Mouse (Mus musculus): Measurements from ENCODE around the gene Acot7.

The Acot7 gene

DNA sequence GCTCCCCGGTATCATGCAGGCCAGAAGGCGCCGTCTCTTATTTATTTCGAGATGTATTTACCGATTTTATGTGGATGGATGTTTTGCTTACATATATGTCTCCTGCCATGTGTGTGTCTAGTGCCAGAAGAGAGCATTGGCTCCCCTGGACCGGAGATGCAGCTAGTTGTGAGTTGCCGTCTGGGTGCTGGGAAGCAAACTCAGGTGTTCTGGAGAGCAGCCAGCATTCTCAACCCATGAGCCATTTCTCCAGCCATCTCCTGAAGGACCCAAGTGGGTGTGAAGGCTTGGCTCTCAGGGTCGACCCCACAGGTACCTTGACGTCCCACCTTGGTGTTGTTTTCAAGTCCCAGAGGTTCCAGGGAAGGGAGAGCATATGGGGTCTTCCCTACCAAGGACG lies 4.3 kb downstream of the Acot7 start:
- DNase-seq (ENCODE audit: low spot score): no peak

DNA sequence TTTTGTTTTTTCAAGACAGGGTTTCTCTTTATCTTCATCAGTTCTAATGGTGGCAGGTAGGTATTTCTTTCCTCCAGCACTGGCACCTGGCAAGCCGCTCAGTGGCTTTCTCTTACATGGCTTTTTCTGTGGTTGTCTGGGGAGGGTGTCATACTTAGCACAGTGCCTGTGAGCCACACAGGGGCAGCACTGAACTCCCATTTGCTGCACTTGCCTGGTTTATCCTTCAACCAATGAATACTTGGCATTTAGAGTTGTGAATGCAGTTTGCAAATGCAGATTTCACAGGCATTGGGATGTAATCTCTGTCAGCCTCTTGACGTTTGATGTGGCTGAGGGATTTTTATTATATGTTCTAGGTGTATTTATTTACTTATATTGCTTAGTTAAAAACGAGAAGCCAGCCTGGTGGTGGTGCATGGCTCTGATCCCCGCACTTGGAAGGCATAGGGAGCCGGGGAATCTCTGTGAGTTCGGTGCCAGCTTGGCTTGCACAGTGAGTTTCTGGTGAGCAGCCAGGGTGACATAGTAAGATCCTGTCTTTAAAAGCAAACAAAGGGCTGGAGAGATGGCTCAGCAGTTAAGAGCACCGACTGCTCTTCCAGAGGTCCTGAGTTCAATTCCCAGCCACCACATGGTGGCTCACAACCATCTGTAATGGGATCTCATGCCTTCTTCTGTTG lies 6.6 kb downstream of the Acot7 start:
- peak; percentile 43 for DNase-seq (ENCODE audit: low spot score)

DNA sequence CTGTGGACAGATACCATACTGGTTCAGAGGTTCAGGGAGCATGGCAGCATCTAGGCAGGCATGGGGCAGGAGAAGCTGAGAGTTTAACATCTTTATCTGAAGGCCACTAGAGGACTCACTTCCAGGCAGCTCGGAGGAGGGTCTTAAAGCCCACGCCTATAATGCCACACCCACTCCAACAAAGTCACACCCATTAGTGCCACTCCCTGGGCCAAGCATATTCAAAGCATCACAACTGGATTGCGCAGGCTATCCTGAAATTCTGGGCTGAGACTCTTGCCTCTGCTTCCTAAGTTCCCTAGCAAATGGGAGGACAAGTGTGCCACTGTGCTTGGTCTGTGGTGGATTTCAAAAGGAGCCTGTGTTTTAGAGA lies 7.2 kb downstream of the Acot7 start:
- no peak for DNase-seq (ENCODE audit: low spot score)

DNA sequence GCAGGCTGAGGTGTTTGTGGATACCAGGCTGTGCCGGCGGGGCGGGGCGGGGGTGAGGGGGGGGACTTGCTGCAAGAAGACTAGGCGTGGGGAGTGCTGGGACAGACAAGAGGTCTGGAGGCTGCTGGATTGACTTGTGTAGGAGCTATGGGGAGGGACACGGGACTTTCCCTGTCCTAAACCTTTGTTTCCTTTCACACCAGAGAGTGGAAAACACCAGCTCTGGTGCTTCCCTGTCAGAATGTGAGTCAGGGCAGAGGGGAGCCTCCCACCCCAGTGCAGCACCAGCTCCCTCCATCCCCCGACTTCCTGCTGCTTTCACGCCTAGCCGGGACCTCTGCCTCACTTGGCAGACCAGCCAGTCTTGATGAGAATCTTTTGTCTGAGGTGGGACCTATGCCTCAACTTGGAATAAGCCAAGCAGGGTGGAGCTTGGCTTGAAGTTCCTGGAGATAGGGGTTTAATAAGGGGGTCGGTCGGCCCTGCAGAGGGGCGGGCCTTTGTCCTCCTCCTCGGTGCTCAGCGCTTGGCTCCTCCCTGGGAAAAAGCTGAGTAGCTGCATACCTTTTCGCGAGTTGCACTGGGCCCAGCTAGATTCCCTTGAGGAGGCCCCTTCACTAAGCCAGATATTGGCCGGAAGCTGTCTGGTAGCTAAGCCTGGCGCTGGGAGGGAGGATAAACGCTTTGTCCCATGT lies 7.7 kb downstream of the Acot7 start:
- peak; percentile 48 for DNase-seq (ENCODE audit: low spot score)

DNA sequence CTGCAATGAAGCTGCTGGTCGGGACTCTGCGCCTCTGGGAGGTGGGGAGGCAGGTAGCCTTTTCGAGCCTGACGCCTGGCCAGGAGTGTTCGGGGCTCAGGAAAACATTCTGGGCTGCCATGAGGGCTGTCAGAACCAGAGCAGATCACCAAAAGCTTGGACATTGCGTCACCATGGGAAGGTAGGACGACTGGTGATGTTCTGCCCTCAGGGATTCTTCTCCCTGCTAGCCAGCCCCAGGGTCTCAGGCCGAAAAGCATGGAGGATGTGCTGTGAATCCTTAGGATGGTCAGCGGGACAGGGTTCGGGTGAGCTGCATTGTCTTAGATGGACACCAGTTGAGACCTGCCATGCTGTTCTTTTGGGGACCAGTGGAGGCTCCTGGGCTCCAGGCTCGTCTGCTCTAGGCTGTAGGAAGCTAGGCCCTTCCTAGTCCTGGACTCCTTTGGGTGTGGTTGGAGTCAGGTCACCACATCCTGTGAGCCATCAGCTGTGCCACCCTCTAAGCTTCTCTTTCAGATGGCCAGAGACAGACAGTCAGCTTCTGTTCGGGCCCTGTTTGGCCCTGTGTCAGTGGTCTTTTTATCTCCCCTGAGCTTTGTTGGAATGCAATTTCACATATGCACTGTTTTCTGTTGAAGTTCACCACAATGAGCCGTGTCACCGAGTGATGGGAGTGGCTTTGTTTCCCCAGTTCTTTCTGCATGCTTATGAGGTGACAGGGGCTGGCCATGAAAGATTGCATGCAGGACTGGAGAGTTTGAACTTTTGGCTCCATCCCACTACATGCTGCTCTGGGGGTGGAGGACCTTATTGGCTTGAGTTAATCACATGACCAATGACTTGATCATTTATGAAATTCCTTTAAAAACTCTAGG lies 8.5 kb downstream of the Acot7 start:
- DNase-seq (ENCODE audit: low spot score): no peak

DNA sequence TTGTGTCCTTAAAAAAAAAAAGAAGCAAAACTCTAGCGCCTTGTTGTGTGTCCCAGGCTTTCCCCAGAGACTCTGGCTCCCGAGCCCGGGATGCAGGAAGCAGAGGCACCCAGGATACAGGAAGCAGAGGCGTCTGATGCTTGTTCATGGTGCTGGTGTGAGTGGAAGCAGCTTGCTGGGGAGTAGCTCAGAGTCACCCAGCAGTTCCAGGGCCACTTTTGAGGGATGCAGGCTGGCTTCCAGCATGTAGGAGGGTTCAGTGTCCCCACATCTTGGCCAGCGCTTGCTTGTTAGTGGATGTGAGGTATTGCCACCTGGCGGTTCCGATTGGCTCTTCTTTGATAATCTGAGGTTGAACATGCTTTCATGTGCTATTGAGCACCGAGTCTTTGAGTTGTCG lies 9.2 kb downstream of the Acot7 start:
- no peak for DNase-seq (ENCODE audit: low spot score)

DNA sequence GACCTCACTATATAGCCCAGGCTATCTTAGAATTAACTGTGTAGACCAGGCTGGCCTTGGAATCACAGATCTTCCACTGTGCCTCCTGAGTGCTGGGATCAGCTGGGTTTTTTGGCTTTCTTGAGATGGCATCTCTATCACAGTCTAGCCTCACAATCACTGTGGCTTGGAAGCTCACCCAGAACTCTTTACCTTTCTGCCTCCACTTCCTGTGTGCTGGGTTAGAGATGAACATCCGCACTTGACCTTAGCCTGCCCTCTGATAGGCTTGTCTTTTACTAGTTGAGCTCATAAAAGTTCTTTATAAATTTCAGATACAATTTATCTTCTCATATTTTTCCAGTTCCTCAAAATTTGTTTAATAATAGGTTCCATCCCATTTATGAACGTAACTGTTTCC lies 10.7 kb downstream of the Acot7 start:
- DNase-seq (ENCODE audit: low spot score): peak; percentile 32

DNA sequence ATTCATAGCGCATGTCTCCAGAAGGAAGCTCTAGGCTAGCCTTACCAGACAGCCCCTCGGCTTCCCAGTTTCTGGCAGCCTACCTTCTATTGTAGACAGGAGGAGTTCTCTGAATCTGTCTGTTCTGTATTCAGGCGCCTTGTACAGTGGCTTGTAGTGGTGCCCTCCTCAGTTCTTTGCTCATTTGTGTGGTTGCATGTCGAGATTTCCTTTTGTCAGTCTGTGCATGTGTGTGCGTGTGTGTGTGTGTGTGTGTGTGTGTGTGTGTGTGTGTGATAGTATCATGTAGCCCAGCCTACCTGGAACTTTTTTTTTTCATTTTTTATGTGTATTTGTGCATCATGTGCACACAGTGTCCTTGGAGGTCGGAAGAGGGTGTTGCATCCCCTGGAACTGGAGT lies 11.1 kb downstream of the Acot7 start:
- peak; percentile 29 for DNase-seq (ENCODE audit: low spot score)

DNA sequence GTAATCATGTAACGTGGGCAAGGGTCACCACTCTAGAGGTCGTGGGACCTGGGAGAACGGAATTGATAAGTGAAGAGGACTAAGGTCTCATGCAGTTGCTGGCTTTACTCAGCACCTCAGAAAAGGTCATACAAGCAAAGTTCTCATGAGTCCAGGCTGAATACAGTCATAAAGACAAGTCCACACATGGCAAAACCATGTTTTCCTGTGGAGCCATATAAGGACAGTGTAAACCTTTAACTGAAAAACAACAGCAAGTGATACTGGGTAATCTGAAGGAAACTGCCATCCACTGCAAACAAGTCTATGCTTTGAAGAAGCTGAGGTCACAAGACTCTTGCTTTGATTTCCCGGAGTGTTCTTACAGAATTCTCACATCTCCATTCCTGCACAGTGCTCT lies 11.8 kb downstream of the Acot7 start:
- no peak for DNase-seq (ENCODE audit: low spot score)

DNA sequence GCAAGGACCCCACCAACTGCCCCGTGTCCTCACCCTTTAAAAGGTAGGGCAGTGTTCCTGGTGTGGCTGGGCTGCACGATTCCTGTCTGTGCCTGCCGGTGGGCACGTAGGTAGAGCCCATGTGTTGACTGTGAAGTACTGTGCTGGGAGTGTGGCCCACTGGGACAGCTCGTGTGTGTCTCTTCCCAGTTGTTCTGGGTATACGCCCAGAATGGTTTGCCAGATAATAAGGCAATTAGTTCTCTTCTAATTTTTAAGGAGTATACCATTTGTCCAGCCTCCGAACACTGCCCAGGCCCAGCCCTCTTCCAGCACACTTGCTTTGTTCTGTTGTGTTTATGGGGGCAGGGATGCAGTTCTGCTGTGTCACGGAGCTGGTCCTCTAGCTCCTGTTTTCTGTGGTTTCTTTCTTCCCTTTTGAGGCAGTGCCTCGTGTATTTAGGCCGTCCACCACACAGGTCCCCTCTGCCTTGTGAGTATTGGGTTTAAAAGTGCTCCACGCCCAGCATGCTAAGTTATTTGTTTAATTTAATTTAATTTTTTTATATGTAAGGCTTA lies 12.2 kb downstream of the Acot7 start:
- no peak for DNase-seq (ENCODE audit: low spot score)

DNA sequence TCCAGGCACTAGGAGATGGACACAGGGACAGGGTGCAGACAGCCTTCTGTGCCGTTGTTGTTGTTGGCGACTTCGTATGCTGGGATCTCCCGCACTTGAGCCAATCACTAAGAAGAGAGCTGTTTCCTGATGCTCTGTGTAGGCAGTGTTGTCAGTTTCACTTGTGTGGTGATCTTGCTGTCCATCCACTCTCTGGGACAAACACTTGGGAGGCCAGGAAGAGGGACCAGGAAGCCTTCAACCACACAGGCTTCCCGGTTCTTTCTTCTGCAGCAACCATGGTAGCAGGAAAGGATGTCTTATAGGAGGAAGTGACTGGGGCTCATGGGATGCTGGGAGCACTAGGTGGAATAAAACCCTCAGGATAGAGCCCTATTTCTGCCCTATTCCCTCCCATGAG lies 12.8 kb downstream of the Acot7 start:
- DNase-seq (ENCODE audit: low spot score): no peak

DNA sequence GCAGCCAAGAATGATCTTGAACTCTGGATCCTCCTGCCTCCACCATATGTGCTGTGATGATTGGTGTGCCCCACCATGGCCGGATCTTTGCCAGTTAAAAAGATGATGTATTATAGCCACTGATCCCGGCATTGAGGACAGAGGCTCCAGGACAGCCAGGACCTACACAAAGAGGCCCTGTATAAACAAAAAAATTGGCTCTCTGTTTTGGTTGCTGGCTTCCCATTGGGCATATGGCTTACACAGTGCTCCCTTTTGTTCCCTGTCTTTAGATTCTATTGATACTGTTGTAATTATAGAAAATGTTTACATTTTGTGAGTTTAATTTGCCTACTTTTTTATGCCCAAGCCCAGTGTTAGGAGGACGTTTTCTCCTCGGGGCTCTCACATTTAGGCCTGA lies 14.6 kb downstream of the Acot7 start:
- DNase-seq (ENCODE audit: low spot score): no peak

DNA sequence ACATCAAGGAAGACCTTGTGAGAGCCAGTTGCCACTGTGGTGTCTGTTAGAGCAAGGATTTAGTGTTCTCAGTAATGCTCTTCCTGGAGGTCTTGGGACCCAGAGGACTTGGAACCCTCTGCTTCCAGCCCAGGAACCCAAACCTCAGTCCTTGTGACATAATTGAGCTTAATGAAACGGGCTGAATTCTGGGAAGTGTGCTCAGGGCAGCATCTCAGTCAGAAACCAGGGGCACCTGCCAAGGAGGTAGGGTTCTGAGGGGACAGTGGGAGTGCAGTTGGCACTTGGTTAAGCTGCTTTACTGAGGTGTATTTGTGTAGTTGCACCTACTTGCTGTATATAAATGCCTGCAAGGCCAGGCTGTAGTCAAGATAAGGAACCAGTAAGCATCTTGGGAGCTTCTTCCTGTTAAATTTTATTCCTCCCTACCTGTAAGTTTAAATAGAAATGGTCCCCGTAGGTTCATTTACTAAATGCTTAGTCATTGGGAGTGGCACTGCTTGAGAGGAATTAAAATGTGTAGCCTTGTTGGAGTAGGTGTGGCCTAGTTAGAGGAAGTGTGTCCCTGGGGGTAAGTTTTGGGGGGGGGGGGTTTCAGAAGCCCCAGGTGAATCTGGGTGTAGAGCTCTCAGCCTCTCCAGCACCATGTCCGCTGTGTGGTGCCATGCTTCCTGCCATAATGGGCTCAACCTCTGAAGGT lies 16.7 kb downstream of the Acot7 start:
- no peak for DNase-seq (ENCODE audit: low spot score)

DNA sequence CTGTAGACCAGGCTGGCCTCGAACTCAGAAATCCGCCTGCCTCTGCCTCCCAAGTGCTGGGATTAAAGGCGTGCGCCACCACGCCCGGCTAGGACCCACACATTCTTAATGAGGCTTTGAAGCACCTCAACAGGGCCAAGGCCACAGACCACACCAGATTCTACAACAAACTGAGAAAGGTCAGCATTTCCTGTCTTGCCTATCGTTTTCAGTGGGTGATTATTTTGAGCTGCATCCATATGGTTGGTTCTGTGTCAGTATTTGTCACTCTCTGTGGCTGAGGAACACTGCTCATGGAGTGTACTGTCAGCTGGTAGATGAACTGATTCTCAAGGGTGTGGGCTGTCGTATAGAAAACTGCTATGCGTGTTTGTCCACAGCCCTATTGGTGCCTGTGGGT lies 18.3 kb downstream of the Acot7 start:
- DNase-seq (ENCODE audit: low spot score): no peak

DNA sequence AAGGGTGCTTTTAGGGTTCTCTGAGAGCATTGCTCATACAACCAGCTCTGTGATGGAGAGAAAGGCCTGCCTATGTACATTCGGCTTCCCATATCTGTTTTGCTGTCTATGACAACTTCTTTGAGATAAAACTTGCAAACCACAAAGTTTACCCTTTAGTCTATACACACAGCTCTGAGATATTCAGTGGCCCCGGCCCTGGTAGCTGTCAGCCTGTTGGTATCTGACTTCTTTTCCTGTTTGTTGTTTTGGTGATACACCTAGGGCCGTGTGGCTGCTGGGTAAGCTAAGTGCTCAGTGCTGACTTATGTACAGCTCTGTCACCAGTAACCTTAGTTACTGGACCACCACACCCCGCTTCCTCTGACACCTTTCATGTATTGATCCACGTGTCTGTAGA lies 19.6 kb downstream of the Acot7 start:
- DNase-seq (ENCODE audit: low spot score): peak; percentile 73

DNA sequence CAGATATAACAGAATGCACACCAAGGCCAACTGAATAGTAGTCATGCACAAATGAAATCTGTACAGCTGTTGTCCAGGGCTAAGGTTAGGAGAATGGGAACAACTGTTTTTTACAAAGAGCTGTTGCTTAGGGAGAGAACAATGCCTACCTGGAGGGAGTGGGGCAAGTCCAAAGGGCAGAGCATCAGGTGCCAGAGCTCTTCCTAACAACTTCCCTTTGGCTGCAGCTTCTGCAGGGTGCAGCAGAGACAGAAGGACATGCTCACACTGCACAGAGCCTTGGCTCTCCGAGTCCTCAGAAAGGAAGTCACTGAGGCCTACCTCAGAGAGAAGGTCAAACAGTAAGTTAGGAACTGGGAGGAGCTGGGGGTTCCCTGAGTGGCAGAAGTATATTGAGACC lies 21.7 kb downstream of the Acot7 start:
- DNase-seq (ENCODE audit: low spot score): no peak

DNA sequence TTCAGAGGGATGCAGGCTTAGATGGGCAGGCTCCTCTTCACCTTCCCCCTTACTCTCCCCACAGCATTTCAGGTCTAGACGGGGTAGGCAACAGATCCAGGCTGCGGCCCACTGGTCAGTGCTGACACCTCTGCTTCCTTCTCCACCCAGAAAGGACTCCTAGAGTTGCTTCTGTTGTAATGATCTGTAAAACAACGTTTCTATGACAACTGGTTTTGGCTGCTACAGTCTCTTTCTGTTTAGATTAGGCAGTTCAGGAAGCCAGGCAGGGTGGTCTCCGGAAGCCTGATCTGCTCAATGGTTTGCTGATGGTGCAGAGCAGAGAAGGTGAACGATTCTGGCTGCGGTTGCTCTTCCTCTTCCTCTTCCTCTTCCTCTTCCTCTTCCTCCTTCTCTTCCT lies 23.6 kb downstream of the Acot7 start:
- DNase-seq (ENCODE audit: low spot score): peak; percentile 39

DNA sequence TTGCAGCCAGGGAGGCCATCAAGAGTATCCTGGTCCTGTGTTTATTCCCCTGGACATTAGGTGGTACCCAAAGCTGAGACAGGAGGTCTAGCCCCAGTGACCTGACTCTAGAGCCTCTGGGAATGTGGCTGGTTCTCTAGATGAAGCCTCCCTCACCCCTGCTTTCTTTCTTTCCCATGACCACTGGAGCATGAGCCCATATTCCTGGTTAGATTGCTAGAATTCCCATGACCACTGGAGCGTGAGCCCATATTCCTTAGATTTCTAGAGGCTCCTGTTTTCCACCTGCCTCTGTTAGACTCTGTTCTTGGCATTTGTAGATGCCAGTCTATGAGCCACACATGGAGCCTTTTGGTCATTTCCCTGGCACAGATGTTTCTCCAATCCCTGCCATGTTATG lies 24.5 kb downstream of the Acot7 start:
- DNase-seq (ENCODE audit: low spot score): no peak

DNA sequence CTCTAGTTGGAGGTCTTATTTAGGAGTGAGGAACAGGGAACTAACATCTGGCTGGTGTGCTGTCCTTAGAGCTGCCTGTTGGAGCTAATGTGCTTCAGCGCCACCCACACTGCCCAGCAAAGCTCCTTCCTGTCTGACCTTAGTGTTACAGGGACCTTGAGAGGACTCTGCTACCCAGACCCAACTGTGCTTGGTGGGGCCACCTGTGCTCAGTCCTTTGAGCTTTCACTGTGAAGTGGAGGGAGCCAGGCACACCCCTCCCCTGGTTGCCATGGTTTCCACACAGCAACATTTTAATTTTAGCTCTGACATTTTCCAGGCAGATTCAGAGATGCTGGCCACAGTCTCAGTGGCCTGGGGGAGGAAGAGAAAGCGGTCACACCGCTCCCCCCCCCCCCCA lies 25.0 kb downstream of the Acot7 start:
- no peak for DNase-seq (ENCODE audit: low spot score)

DNA sequence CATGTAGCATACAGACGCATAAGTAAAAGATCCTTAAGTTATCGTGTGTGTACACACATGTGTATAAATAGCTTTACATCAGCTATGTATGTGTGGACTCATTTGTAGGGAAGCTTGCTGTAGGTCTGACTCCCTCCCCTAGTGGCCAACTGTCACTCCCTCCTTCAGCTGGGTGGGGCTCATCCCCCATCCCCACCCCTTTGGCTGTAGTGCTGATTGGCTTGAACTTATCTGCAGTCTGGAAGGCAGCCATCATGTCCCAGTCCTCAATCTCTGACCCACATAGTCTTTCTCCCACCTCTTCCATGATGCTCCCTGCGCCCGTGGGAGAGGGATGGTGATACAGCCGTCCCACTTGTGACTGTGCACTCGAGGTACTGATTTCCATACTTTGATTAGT lies 26.7 kb downstream of the Acot7 start:
- DNase-seq (ENCODE audit: low spot score): no peak

DNA sequence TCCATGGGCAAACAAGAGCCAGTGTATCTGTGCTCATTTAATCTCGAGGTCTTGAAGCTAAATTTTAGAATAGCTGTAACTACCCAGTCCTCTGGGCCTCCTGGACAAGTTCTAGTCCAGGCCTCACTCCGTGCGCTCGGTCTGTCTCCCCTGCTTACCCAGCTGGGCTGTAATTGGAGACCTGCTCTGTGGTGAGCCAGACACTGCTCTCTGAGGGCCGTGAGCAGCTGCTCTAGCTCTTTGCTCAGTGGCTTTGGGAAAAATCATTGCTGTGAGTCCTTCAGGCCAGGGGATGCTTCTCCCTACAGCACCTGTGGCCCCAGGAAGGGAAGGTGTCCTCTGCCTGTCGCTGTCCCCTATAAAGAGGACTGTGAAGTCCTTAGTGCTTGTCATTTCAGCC lies 28.3 kb downstream of the Acot7 start:
- DNase-seq (ENCODE audit: low spot score): no peak

DNA sequence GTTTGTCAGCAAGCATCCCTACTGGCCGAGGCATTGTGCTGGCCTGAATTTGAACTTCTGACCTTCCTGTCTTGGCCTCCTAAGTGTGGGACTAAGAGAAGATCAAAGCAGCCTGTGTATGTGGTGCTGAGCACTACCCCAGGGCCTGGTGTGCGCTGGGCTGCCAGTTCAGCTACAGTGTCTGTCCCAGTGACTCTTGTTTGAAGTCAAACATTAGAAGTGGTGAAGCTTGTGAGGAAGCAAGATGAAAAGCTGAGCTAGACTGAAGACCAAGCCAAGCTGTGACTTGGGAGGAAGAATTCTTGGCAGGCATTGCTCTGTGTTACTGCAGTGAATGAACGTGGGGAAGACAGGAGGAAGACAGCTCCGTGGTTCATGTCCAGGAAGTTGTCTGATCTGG lies 31.7 kb downstream of the Acot7 start:
- no peak for DNase-seq (ENCODE audit: low spot score)

All from T-cell, adult 2 months (primary cell).